ENCODE assay signal across 8 mouse cellular contexts in genomic region chr6:135377583-135378319, GRCm38 (mm10). TPM values are rescaled to one million over a fixed set of nuclear protein-coding genes. Genes with fewer than 3 reads are reported as not detected.
DNase-seq lines count a peak whose midpoint lies in the region; ATAC-seq and TF ChIP-seq lines count a peak whose summit lies in the region.

No protein-coding gene starts in this region.

- H3K9me3 ChIP-seq in forebrain, embryonic 14.5 days (replicated peaks; ENCODE audit: control insufficient read depth, low read length) = no peaks in the 10 kb centered on the region
- H3K9me3 ChIP-seq in hindbrain, embryonic 12.5 days (replicated peaks) = no peaks in the 10 kb centered on the region
- H3K9me3 ChIP-seq in lung, embryonic 16.5 days (ENCODE audit: control insufficient read depth, low read length) = no peaks in the 10 kb centered on the region

- POLR2A ChIA-PET in Patski (lab: Charles Lee) = interaction anchor here (0.9 kb wide), 1 partner anchor 14 kb away, joined by 7 read pairs; no protein-coding TSS in a partner anchor

- H3K4me2 ChIP-seq in forebrain, embryonic 14.5 days (ENCODE audit: low read length) = peak overlapping the region; percentile 53
- H3K4me2 ChIP-seq in hindbrain, embryonic 12.5 days (replicated peaks) = peak overlapping the region; percentile 45
- peak overlapping the region; percentile 42 for H3K4me2 ChIP-seq in lung, embryonic 16.5 days (ENCODE audit: low read depth, low read length)

- H3K4me3 ChIP-seq in forebrain, embryonic 14.5 days (ENCODE audit: low read depth, low read length) = no peak overlapping the region
- 0 out of 2 replicates have a peak overlapping the region, but pooled peaks have one; percentile 15 for H3K4me3 ChIP-seq in hindbrain, embryonic 12.5 days
- H3K4me3 ChIP-seq in lung, embryonic 16.5 days (ENCODE audit: low read length) = no peak overlapping the region; the same call in 1 of the 2 replicates

- H3K27ac ChIP-seq in forebrain, embryonic 14.5 days (ENCODE audit: low read depth, low read length) = no peak overlapping the region
- H3K27ac ChIP-seq in hindbrain, embryonic 12.5 days = no peak overlapping the region
- no peak overlapping the region for H3K27ac ChIP-seq in lung, embryonic 16.5 days (ENCODE audit: low read length)

- no peaks in the 10 kb centered on the region for H3K36me3 ChIP-seq in forebrain, embryonic 14.5 days (ENCODE audit: control insufficient read depth, insufficient read depth, low read length)
- no peaks in the 10 kb centered on the region for H3K36me3 ChIP-seq in hindbrain, embryonic 12.5 days
- peaks cover 42% of the 10 kb centered on the region for H3K36me3 ChIP-seq in lung, embryonic 16.5 days (ENCODE audit: control insufficient read depth, insufficient read depth, low read length)

- DNase-seq in Patski (ENCODE audit: low read depth, low spot score) = no peak
- peak; percentile 86 for DNase-seq in forebrain, embryonic 14.5 days (ENCODE audit: low spot score)
- peak; percentile 59 for DNase-seq in layer of hippocampus, adult 9-10 months (ENCODE audit: low spot score)
- DNase-seq in retina, postnatal 1 day = peak; percentile 77
- no peak for DNase-seq in urinary bladder, postnatal 25 days (ENCODE audit: low spot score)

- H3K27me3 ChIP-seq in Patski = no peaks in the 10 kb centered on the region
- H3K27me3 ChIP-seq in forebrain, embryonic 14.5 days (replicated peaks; ENCODE audit: control insufficient read depth, insufficient read depth, low read length) = no peaks in the 10 kb centered on the region
- no peaks in the 10 kb centered on the region for H3K27me3 ChIP-seq in hindbrain, embryonic 12.5 days
- H3K27me3 ChIP-seq in lung, embryonic 16.5 days (ENCODE audit: control insufficient read depth, insufficient read depth, low read depth, low read length) = no peaks in the 10 kb centered on the region

- in situ Hi-C loops in Patski (cut with MboI; ENCODE audit: low pct_unique_long_range_greater_than_20kb) = loop anchor here (5.0 kb wide), 3 partner anchors 130 to 295 kb away; no protein-coding TSS in a partner anchor

- peak; percentile 78 for TF ChIP-seq CTCF in Patski (IDR thresholded peaks at IDR 0.05)

- CTCF ChIA-PET in Patski (lab: Charles Lee) = interaction anchor here (0.6 to 3.1 kb wide), 10 partner anchors 9 to 228 kb away, joined by 3 to 15 read pairs (median 4); no protein-coding TSS in a partner anchor

- ATAC-seq in Patski = peak; percentile 26
- ATAC-seq in cerebellum, adult (ENCODE audit: insufficient number of reproducible peaks, low FRiP score, low TSS enrichment) = peak; percentile 58; the same call in 1 of the 2 replicates
- ATAC-seq in forebrain, embryonic 14.5 days = peak; percentile 56
- ATAC-seq in hindbrain, embryonic 12.5 days (ENCODE audit: low FRiP score) = no peak; the same call in 1 of the 2 replicates
- peak; percentile 47; the same call in 1 of the 2 replicates for ATAC-seq in lung, embryonic 16.5 days (ENCODE audit: low read depth)

- H3K4me1 ChIP-seq in forebrain, embryonic 14.5 days (ENCODE audit: control insufficient read depth, insufficient read depth, low read length) = peaks cover 8% of the 10 kb centered on the region
- H3K4me1 ChIP-seq in hindbrain, embryonic 12.5 days = peaks cover 12% of the 10 kb centered on the region
- peaks cover 22% of the 10 kb centered on the region for H3K4me1 ChIP-seq in lung, embryonic 16.5 days (replicated peaks; ENCODE audit: control insufficient read depth, insufficient read depth, low read length)

- WGBS in forebrain, embryonic 14.5 days = 23% methylated on average over 16 of the region's 16 CpGs
- WGBS in hindbrain, embryonic 12.5 days = 22% methylated on average over 16 of the region's 16 CpGs
- WGBS in lung, embryonic 16.5 days = 29% methylated on average over 16 of the region's 16 CpGs

- H3K9ac ChIP-seq in forebrain, embryonic 14.5 days (ENCODE audit: low read length) = 0 out of 2 replicates have a peak overlapping the region, but pooled peaks have one; percentile 9
- no peak overlapping the region for H3K9ac ChIP-seq in hindbrain, embryonic 12.5 days
- H3K9ac ChIP-seq in lung, embryonic 16.5 days (ENCODE audit: low read length) = 0 out of 2 replicates have a peak overlapping the region, but pooled peaks have one; percentile 10

RNA-seq across cellular contexts. Expression of gene Emp1, which starts 15.4 kb away (rescaled TPM):
- 70.4 TPM for polyA plus RNA-seq in Patski (2021)
- 3.4 and 3.5 TPM in 2 replicates for polyA plus RNA-seq in forebrain, embryonic 14.5 days (2014; fragmentation: Nextera tagmentation; extraction: Ambion mirVana)
- polyA plus RNA-seq in hindbrain, embryonic 12.5 days (2016; fragmentation: Nextera tagmentation; extraction: Ambion mirVana) = 19.4 and 22.2 TPM in 2 replicates
- 114 TPM in 2 replicates for polyA plus RNA-seq in lung, embryonic 16.5 days (2015; fragmentation: Nextera tagmentation; extraction: Ambion mirVana)

Comparison
In these comparisons a context has a peak if more than half of its experiments do, and no peak if none do; other contexts are left out.
1. DNase-seq: peak in forebrain, embryonic 14.5 days (single experiment), layer of hippocampus, adult 9-10 months (single experiment) and retina, postnatal 1 day (single experiment); none in Patski (single experiment) and urinary bladder, postnatal 25 days (single experiment).
2. Peak in every context shown above with its lines, with median percentiles within 50 percentile points of each other: H3K4me2 ChIP-seq.